Mouse (Mus musculus): ENCODE data around the gene Hist2h3b.

- TF ChIP-seq CTCF (IDR thresholded peaks at IDR 0.05; ENCODE audit: borderline replicate concordance, control insufficient read depth, extremely low read depth, insufficient read depth, low read length, poor library complexity), result no peak
- TF ChIP-seq POLR2A (IDR thresholded peaks at IDR 0.05; ENCODE audit: control insufficient read depth, extremely low read depth, insufficient read depth, low read length, poor library complexity), result no peak
Measured at GRCm38 (mm10) chr3:96234914-96235313, 33.5 kb upstream of the Hist2h3b start.

Data from thymus, adult 2 months (tissue).